Mouse (Mus musculus) hindbrain, embryonic 14.5 days (tissue): Measurements from ENCODE around the gene Tldc1. TPM values are rescaled to one million over a fixed set of nuclear protein-coding genes. Genes with fewer than 3 reads are reported as not detected.

Source experiments
- ATAC-seq: fragments of 200-750 bp; cut with Nextera tagmentation; 2 replicates; pipeline ENCODE4 v1.8.0; 2017; ENCODE audit warnings: moderate number of reproducible peaks, mild to moderate bottlenecking, moderate TSS enrichment, moderate library complexity; ENCODE audit not compliant: low FRiP score
- DNase-seq: peaks from one replicate; pipeline ENCODE4 v3.0.0-alpha.2; 2015; ENCODE audit warnings: low spot score
- H3K27ac ChIP-seq: fragments of 300-500 bp; sonication (generic); 2 replicates; pipeline ENCODE4 v1.5.1; 2014; ENCODE audit warnings: mild to moderate bottlenecking, moderate library complexity
- H3K27me3 ChIP-seq: fragments of 300-500 bp; sonication (generic); 2 replicates; pipeline ENCODE4 v1.6.1; 2014; ENCODE audit warnings: mild to moderate bottlenecking, low read length, mixed read lengths; ENCODE audit not compliant: control insufficient read depth, insufficient read depth
- H3K36me3 ChIP-seq: fragments of 300-500 bp; sonication (generic); replicated peaks from 2 replicates; pipeline ENCODE4 v1.6.1; 2014; ENCODE audit not compliant: control insufficient read depth, insufficient read depth
- H3K4me1 ChIP-seq: fragments of 300-500 bp; sonication (generic); replicated peaks from 2 replicates; pipeline ENCODE4 v1.6.1; 2014; ENCODE audit warnings: antibody characterized with exemption, low read length, mixed read lengths; ENCODE audit not compliant: control insufficient read depth, insufficient read depth
- H3K4me2 ChIP-seq: fragments of 300-500 bp; sonication (generic); replicated peaks from 2 replicates; pipeline ENCODE4 v1.6.1; 2014; ENCODE audit warnings: mild to moderate bottlenecking, moderate library complexity
- H3K4me3 ChIP-seq: fragments of 300-500 bp; sonication (generic); replicated peaks from 2 replicates; pipeline ENCODE4 v1.5.1; 2014; ENCODE audit warnings: mild to moderate bottlenecking, low read length
- H3K9ac ChIP-seq: fragments of 300-500 bp; sonication (generic); 2 replicates; pipeline ENCODE4 v1.6.1; 2014
- H3K9me3 ChIP-seq: fragments of 300-500 bp; sonication (generic); 2 replicates; pipeline ENCODE4 v1.6.1; 2016; ENCODE audit warnings: low read length; ENCODE audit not compliant: control insufficient read depth
- WGBS: fragments of 180-500 bp; shearing (Covaris S2); extraction: QIAGEN DNeasy Blood & Tissue Kit; methylation state at CpG from one replicate; pipeline ENCODE4 v1.1.7; 2014; 5-methylcytosine and 5-hydroxymethylcytosine counted together
- polyA plus RNA-seq: library from polyadenylated mRNA; unstranded; fragments of >200 nt; fragmentation: Nextera tagmentation; extraction: Ambion mirVana; gene quantifications from 2 replicates; pipeline ENCODE4 v1.2.1, GENCODE M21; 2014

Tldc1 gene
- polyA plus RNA-seq: 6.5 and 7.4 TPM in 2 replicates

GRCm38 (mm10) chr8:119778263-119778662 is at the start of gene Tldc1:
Gene Tldc1 (minus strand): TSS chr8:119778416.
- under 1% methylated on average over 18 of the region's 18 CpGs for WGBS
- H3K27ac ChIP-seq: peak within 1 kb of the TSS; percentile 83
- H3K36me3 ChIP-seq: no peaks in the 10 kb centered on the region
- peak within 1 kb of the TSS; percentile 54 for H3K4me3 ChIP-seq
- H3K27me3 ChIP-seq: no peaks in the 10 kb centered on the region
- peak; percentile 96 for ATAC-seq
- peak within 1 kb of the TSS; percentile 76 for H3K9ac ChIP-seq
- DNase-seq: peak; percentile 99
- no peaks in the 10 kb centered on the region for H3K9me3 ChIP-seq
- peak within 1 kb of the TSS; percentile 70 for H3K4me2 ChIP-seq
- peaks cover 17% of the 10 kb centered on the region for H3K4me1 ChIP-seq

DNA sequence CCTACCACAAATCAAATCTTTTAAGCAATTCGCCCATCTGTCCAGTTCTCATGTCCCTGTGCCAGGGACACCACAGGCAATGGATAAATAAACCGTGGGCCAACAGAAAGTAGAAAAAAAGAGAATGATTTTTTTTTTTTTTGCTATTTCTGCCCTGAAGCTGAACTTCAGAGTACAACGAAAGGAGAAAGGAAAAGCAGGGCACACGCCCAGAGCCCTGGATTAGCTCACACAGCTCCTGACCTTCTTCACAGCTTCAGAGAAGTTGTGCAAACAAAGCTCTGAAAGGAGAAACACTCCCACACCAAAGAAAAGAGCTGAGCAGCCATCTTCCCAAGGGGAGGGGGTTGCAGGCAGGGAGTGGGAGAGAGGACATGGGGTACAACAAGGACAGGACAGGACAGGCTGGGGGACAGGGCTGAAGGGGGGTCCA is 49.5 kb upstream of the Tldc1 start:
- peaks cover 60% of the 10 kb centered on the region for H3K4me1 ChIP-seq
- DNase-seq: no peak
- no peaks in the 10 kb centered on the region for H3K36me3 ChIP-seq
- no peak overlapping the region for H3K4me2 ChIP-seq
- no peak for ATAC-seq
- WGBS: 37% methylated on average over 4 of the region's 4 CpGs
- no peak overlapping the region for H3K4me3 ChIP-seq
- H3K27me3 ChIP-seq: no peaks in the 10 kb centered on the region
- H3K9me3 ChIP-seq: no peaks in the 10 kb centered on the region
- peak overlapping the region; percentile 29; the same call in 1 of the 2 replicates for H3K27ac ChIP-seq
- H3K9ac ChIP-seq: no peak overlapping the region

GRCm38 (mm10) chr8:119826982-119827381 is 48.8 kb upstream of the Tldc1 start:
- DNase-seq: no peak
- Histone ChIP-seq H3K4me2 (no peak overlapping the region), H3K27ac (no peak overlapping the region), H3K9me3 (no peaks in the 10 kb centered on the region), H3K4me1 (peaks cover 52% of the 10 kb centered on the region), H3K9ac (no peak overlapping the region), H3K36me3 (peaks cover 7% of the 10 kb centered on the region), H3K4me3 (no peak overlapping the region), H3K27me3 (no peaks in the 10 kb centered on the region)
- WGBS: 86% methylated on average over 5 of the region's 5 CpGs
- ATAC-seq: no peak

DNA sequence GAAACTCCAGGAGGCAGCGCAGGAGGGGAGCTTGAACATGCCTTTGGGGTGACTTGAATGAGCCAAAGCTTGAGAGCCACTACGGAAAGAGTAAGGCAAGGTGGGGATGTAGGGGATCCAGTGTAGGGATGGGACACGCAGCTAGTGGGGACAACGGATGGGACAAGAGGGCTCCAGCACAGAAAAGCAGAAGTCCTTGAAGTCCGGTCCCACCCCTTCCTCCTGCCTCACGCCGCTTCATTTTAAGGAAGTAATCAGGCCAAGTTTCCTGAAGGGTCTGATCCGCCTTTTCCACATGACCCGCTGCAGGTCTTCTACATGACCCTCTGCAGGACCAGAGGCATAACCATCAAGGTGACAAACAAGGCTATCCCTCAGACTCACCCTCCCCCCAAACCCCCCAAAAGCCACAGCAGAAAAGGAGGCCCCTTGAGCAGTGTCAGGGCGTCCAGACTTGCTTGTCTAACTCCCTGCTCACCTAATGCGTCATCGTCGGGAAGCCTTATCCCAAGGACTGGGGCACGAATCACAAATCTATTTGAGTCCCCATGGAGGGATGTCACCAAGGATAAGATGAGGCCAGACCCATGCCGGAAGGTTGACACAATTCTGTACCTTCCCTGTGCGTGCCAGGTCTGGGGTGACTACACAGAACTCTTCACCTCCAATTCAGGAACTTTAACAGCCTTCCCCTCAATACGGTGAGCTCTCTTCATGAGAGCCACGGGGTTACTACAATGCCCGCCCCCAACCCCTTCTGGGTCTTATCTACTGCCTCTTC is 47.9 kb upstream of the Tldc1 start:
- Histone ChIP-seq H3K27ac (no peak overlapping the region), H3K4me2 (no peak overlapping the region)
- 87% methylated on average over 19 of the region's 19 CpGs for WGBS

GRCm38 (mm10) chr8:119824809-119825273 is 46.6 kb upstream of the Tldc1 start:
- DNase-seq (no peak), ATAC-seq (no peak)
- Histone ChIP-seq H3K9ac (no peak overlapping the region; the same call in 1 of the 2 replicates), H3K27me3 (no peaks in the 10 kb centered on the region), H3K36me3 (peaks cover 28% of the 10 kb centered on the region), H3K4me2 (no peak overlapping the region), H3K9me3 (no peaks in the 10 kb centered on the region), H3K4me3 (no peak overlapping the region), H3K4me1 (peaks cover 31% of the 10 kb centered on the region), H3K27ac (no peak overlapping the region)
- 75% methylated on average over 11 of the region's 11 CpGs for WGBS

More for the DNA sequence above, 47.9 kb upstream of the Tldc1 start:
- Histone ChIP-seq H3K4me1 (peaks cover 44% of the 10 kb centered on the region), H3K9me3 (no peaks in the 10 kb centered on the region), H3K36me3 (peaks cover 15% of the 10 kb centered on the region), H3K4me3 (no peak overlapping the region), H3K27me3 (no peaks in the 10 kb centered on the region), H3K9ac (no peak overlapping the region)
- no peak for DNase-seq
- no peak for ATAC-seq

- Histone ChIP-seq H3K4me1 (peaks cover 28% of the 10 kb centered on the region), H3K27me3 (no peaks in the 10 kb centered on the region), H3K9ac (no peak overlapping the region), H3K36me3 (peaks cover 29% of the 10 kb centered on the region), H3K27ac (no peak overlapping the region), H3K9me3 (no peaks in the 10 kb centered on the region), H3K4me2 (no peak overlapping the region), H3K4me3 (no peak overlapping the region)
- no peak for DNase-seq
- 0 out of 2 replicates have a peak, but pooled peaks have one; percentile 7 for ATAC-seq
- WGBS: 44% methylated on average over 4 of the region's 4 CpGs
These were observed 45.9 kb upstream of the Tldc1 start for GRCm38 (mm10) chr8:119824100-119824499.

DNA sequence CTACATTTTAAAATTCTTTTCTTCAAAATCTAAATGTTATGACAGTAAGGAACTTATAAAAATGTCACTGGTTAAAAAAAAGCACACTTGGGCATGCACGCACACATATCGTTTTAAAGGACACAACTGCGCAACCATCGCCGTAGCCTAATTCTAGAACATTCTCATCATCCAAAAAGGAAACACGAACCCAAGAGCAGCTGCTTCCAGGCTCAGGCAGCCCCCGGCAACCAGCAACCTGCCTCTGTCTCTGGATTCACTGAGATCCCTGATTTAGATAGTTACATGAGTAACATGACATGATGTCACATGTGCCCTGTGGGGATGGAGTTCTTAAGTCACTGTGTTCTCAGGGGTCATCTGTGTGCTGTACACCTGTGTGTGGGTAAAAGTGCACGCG is 45.1 kb upstream of the Tldc1 start:
- ATAC-seq (no peak), DNase-seq (no peak)
- H3K36me3 ChIP-seq: peaks cover 29% of the 10 kb centered on the region
- no peak overlapping the region for H3K4me3 ChIP-seq
- H3K27me3 ChIP-seq: no peaks in the 10 kb centered on the region
- no peak overlapping the region for H3K4me2 ChIP-seq
- H3K9ac ChIP-seq: no peak overlapping the region
- no peaks in the 10 kb centered on the region for H3K9me3 ChIP-seq
- no peak overlapping the region for H3K27ac ChIP-seq
- 96% methylated on average over 9 of the region's 9 CpGs for WGBS
- H3K4me1 ChIP-seq: peaks cover 20% of the 10 kb centered on the region

DNA sequence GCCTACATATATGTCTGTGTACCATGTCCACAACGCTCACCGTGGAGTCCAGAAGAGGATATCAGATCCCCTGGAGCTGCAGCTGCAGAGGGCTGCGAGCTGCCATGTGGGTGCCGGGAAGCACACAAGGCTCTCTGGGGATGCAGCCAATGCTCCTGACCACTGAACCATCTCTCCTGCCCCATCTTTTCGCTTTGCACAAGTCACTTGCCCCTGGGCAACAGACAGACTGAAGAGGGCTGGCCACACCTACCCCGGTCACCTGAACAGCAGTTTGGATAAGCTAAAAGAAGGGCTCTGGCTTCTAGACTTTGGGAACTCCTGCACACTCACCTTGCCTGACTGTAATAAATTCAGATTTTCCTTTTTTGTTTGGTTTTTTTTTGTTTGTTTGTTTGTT is 43.5 kb upstream of the Tldc1 start:
- Histone ChIP-seq H3K9me3 (no peaks in the 10 kb centered on the region), H3K27ac (no peak overlapping the region), H3K36me3 (peaks cover 29% of the 10 kb centered on the region), H3K4me1 (peaks cover 21% of the 10 kb centered on the region; the same call in 1 of the 2 replicates), H3K27me3 (no peaks in the 10 kb centered on the region), H3K4me3 (no peak overlapping the region), H3K4me2 (no peak overlapping the region), H3K9ac (no peak overlapping the region)
- 94% methylated on average over 6 of the region's 6 CpGs for WGBS
- ATAC-seq (no peak), DNase-seq (no peak)

DNA sequence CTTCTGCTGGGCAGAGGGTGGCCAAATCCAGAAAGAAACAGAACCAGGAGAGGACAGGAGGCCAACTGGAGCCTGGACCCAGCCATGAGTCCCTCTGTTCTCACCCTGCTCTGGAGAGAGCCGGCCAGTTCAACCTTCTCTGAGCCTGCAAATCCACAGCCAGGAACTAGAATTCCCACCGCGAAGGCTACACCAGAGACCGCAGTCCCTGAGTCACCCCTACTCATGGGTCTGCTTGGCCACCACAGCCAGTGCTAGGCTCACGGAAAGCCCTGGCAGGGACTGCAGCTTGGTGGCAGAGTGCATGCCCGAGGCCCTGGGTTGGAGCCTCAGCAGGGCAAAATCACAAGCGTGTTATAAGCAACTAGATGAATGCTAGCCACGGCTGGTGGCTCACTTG is 41.8 kb upstream of the Tldc1 start:
- no peak overlapping the region for H3K27ac ChIP-seq
- no peak overlapping the region for H3K9ac ChIP-seq
- H3K4me3 ChIP-seq: no peak overlapping the region
- H3K4me1 ChIP-seq: peaks cover 18% of the 10 kb centered on the region; the same call in 1 of the 2 replicates
- 95% methylated on average over 8 of the region's 8 CpGs for WGBS
- H3K4me2 ChIP-seq: no peak overlapping the region
- no peak for DNase-seq
- H3K36me3 ChIP-seq: peaks cover 37% of the 10 kb centered on the region
- no peak for ATAC-seq
- H3K9me3 ChIP-seq: no peaks in the 10 kb centered on the region
- H3K27me3 ChIP-seq: no peaks in the 10 kb centered on the region
